Mouse (Mus musculus): ENCODE measurements around the gene Gm5142.
A peak's percentile ranks its signal among the peaks of the same experiment; 100 is the strongest.

Gm5142 gene

DNA sequence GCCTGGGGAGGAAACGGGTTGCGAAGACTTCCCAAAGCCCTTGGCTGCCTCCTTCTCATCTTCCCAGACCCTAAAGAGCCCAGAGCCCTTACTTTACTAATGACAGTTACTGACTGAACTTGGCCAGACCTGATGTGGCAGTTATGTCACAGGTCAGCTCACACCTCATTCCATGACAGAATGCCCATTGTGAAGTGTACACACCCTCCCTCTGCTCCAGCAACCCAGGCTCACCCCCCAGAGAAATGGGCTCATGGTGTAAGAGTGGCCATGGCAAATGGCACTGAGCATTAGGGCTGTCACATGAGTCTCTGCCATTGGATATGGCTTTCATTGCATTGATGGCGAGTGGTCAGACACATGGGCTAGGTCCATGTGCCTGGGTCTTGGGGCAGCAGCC is at the start of gene Gm5142:
Gene Gm5142 (minus strand): TSS at position 101 of the 400 bp plus-strand sequence.
- DNase-seq = no peak

DNA sequence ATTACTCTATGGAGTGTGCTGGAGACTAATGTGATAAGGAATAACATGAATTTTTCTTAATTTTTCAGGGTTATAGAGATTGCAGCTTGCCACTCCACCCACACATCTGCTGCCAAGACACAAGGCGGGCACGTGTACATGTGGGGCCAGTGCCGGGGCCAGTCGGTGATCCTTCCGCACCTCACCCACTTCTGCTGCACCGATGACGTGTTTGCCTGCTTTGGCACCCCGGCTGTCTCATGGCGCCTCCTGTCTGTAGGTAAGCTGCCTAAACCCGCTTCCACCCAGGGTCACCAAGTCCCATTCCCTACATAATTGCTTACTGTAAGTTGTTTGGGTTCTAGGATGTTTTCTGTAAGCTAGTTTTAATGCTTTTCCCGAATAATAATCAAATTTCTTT is 47.7 kb upstream of the Gm5142 start:
- no peak for DNase-seq

DNA sequence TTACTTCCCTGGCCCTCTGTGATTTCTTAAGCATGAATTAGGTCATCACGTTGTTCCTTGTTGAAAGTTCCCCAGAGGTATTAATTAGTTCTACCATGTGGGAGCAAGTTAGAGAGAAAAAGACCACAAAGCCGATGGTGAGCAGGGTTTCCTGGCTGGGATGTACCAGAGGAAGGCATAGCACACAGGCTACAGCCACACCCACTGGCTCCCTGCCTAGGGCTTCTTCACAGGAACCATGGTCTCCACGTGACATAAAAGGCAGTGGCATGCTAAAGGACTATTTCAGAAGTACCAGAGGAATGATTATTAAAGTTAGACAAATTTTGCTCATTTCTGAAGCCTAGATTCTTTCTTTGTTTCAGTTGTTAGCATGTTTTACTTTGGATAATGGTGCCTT is 40.7 kb upstream of the Gm5142 start:
- peak; percentile 65 for DNase-seq

DNA sequence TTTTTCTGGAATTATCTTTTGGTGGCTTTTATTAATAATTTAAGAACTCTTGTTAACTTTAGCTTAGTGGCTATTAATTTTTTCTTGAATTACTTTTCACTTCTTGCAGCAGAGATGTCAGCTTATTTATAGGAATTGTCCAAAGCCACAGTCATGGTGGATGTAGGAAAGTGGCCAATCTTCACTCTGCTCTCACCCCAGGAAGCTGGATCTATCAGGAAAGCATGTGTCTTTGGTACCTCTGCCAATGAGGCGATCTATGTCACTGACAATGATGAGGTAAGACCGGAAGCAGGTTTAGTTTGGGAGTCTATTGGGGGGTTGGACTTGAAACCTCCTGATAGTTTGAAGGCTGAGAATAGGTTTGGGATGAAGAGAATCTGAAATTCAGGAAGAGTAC is 31.3 kb upstream of the Gm5142 start:
- no peak for DNase-seq

DNA sequence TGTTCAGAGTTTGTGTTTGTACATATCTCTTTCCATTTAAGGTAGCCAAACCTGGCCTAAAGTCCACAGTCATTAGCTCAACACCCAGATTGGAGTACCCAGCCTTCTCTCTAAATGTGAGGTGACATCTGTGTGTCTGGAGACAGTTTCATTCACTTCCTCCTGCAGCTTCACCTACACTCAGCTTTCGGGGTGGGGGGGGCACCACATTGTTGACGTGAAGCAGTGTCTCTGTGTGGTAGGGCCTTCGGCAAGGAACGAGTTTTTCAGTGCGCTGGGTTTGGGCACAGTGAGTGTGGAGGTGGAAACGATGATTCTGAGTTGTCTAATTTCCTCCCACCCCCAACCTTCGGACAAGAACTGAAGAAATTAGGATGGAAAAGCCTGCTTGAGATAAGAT is 30.5 kb upstream of the Gm5142 start:
- no peak for DNase-seq

DNA sequence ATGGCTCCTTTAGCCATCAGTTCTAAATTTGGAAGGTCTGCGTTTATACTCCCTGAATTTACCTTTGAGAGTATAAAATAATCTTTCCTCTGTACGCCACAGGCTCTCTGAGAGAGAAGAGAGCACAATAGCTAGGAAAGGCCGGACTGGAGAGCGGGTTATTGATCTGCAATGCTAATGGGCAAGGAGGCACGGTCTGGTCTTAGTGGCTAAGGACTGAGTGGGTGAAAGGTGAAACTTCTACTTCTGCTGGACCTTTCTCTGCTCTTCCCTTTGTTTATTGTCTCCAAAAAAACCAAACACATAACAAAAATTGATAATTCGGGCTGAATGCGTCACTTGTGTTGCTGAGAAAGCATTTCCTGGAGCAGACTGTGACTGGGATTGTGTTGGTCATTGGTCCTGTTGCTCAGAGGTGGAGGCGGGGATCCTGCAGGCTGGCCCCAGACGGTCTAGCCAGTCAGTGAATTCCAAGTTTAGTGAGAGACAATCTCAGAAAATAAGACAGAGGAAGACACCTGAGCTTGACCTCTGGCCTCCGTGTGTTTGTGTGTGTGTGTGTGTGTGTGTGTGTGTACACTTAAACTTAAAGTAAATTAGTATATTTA is 27.5 kb upstream of the Gm5142 start:
- no peak for DNase-seq

DNA sequence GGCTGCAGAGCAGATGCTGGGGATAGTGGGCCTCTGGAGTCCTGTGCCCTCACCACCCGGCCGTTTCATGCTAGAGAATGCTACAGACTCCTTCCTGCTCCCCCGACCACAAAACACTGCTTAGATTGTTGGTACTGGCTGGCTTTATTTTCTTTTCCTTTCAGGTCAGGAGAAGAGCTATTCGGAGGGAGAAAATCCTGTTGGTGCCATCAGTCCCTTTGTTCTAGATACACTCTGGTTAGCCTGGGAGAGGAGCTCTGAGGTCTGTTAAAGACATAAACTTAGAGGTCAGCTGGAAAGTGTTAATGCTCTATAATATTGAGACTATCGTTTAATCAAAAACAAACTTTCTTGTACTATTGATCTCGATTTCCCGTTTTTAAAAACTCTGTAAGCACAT is 26.9 kb upstream of the Gm5142 start:
- no peak for DNase-seq

DNA sequence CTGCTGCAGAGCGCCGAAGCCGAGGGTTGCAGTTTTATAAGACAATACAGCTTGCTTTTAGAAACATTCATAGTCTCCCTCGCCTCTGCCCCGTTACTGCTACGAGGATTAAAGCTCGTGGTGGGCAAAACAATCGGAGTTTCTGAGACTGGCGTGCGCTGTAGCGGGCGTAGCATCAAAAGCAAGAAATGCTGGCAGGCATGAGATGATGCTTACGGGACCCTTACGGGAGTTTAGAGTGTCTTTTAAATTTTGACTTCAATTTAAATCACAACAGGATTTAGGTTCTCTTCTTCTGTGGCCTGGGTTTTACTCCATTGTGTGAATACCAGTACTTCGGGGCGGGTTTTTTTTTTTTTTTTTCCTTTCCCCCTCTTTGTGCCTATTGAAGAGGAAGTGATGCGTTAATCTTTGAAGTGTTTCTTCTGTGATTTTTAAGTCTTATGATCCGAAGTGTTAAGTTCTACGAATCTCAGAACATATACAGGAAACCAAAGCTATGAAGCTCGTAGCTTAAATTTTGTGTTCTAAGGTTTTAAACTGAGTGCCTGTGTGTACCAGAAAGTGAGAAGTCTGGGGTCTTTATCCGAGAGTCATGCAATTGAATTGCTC is 23.2 kb upstream of the Gm5142 start:
- DNase-seq = no peak

DNA sequence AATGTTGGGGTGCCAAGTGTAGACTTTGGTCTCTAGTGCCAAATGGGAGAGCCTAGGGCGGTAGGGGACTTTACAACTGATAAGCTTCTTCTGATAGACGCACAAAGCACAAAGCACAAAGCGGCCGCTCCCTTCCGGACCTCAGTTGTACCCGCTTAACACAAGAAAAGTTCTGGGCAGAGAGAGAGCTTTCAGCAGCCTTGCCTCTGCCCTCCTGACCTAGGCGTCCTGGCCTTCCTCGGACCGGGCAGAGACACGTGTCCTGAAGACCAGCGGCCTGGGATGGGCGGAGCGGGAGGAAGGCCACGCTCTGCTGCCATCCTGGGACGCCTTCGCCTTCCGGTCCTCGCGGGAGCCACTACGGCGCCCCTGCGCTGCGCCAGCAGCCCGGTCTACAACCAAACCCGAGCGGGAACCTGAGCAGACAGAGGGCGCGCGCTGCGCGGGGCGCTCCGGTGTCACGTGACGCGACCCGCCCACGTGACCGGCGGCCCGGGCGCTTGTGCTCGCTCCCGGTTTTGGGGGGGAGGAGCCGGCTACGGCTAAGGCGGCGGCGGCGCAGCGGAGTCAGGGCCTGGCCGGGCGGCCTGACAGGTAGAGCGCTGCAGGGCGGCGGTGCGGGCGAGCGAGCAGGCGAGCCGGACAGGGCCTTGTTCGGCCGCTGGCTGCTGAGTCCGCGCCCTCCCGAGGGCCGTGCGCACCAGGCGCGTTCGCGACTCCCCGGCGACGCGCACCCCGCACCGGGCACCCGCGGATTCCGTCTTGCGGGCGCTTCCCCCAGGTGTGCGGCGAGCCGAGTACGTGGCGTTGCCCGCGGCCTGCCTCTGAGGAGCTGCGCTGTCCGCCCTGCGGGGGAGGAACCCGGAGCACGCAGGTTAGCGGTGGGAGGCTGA is 22.4 kb upstream of the Gm5142 start, which contains the start of gene Rcbtb1:
Gene Rcbtb1 (plus strand): TSS at position 499 of the 893 bp plus-strand sequence.
- DNase-seq = peak; percentile 96

DNA sequence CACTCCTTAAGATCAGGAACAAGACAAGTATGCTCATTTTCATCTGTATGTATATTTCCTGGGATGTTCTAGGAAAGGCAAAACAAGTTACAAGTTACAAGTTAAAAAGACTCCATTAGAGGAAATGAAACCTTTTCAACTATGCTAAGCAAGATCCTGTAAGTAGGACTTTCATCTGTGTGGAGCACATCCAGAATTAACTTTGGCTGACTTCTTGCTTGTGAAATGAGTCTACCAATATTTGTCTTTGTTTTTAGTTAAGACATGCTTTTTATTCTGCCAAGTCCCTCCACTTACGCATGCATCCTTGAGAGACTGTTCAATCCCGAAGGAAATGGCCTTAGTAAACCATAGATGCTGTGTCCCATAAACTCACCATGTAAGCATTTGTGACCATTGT is 7.6 kb upstream of the Gm5142 start:
- DNase-seq = no peak

DNA sequence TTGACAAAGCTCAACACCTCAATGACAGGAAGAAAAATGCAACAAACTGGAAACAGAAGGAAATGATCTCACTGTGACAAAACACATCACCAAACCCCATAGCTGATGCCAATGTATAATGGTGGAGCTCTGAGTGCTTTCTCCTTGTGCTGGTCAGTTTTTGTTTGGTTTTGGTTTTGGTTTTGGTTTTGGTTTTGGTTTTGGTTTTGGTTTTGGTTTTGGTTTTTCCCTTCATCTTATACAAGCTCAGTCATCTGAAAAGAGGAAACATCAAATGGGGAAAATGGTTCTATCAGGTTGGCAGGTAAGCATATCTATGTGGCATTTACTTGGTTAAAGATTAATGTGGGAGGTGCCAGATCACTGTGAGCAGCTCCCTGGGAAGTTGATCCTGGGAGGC is 7.0 kb upstream of the Gm5142 start:
- no peak for DNase-seq

DNA sequence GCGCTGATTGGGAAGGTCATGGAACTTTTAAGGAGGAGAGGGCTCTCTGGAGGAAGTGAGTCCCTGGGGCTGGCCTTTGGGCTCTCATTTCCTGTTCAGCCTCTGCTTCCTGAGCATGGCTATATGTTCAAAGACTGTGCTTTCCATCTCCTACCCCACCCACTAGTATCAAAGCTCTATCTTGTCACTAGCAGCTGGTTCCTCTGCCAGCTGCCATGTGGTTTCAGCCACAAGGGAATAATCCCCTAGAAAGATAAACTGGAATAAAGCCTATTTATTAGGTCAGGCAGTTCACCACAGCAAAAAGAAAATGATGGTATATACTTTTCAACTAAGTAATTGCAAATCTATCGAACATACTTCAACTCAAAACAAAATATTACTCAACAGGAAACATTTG is 4.2 kb upstream of the Gm5142 start:
- no peak for DNase-seq

DNA sequence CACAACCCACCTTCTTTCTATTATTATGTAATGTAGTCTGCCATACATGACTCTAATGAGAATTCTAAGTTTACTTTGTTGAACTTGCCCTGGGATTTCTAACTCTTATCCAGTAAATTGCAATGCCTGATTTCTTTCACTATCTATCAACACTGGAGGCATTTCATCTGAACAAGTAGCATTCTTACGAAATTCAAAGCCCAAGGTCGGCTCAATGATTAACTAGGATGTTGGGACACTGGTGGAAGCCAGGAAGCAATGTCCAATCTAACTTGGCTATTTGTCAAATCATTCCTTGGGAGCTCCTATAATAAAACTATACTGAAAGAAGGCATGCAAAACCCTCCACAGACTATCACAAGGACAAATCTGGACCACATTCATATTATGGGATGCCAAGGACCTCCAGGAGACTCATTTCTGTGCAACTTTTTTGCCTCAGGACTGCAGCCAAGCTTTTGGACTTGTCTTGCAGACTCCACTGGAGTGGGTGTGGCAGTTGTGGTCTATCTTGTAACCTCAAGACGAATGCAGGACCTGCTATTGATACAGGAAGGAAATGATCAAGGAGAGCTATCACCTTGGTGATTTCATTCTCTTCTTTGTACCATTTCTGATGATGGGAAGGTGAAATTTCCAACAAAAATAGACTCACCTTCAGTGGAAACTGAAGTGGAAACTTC is 21.4 kb downstream of the Gm5142 start:
- peak; percentile 31 for DNase-seq

DNA sequence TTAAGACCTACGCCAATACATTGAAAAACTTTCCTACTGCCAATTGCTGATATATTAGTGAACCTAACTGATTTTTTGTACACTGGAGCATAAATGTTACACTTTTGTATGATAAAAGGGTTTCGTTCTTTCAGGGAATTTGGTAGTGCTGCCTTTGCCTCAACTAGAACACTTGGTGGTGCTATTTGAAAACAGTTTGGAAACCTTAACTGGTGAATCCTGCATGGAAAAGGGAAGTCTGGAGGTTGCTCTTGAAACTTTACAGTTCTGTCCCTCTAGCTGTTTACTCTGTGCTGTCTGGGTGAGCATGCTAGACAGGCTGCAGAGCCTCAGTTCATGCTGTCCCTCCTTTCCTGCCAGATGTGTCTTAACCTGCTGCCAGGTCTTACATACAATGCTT is 23.0 kb downstream of the Gm5142 start:
- peak; percentile 1 for DNase-seq

DNA sequence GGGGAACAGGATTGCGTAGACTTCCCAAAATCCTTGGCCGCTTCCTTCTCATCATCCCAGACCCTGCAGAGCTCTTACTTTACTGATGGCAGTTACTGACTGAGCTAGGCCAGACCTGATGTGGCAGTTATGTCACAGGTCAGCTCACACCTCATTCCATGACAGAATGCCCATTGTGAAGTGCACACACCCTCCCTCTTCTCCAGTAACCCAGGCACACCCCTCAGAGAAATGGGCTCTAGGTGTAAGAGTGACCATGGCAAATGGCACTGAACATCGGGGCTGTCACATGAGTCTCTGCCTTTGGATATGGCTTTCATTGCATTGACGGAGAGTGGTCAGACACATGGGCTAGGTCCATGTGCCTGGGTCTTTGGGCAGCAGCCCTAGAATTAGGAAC is 35.8 kb downstream of the Gm5142 start, which contains the start of gene 1700129C05Rik:
Gene 1700129C05Rik (minus strand): TSS at position 101 of the 400 bp plus-strand sequence.
- no peak for DNase-seq

DNA sequence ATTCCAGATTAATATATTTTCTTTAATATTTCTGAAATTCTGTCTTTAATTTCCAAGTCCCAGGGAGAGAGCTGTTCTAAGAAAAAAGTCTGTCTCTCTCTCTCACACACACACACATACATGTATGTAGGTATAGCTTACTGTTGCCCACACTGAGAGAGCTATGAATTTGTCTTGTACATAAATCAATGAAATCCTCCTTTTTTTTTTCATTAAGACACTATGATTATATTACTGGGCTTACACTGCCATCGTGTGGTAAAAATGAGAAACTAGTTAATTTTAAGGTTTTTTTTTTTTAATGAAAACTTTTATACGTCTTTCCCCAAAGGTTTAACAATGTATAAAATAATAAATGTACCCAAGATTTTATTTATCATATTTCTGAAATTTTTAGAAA is 64.3 kb downstream of the Gm5142 start:
- DNase-seq = no peak

Measured in lung, postnatal 36 days (tissue).